Mouse (Mus musculus): ENCODE data around the gene C2cd2. TPM values are rescaled to one million over a fixed set of nuclear protein-coding genes. Genes with fewer than 3 reads are reported as not detected.

The C2cd2 gene
- polyA plus RNA-seq, 1 experiment: 7.9 TPM

- H3K27ac ChIP-seq (ENCODE audit: insufficient read depth, low read depth, low read length): no peak overlapping the region
- WGBS: 52% methylated on average over 2 of the region's 2 CpGs
Observed at GRCm38 (mm10) chr16:97919793-97920192, 42.6 kb downstream of the C2cd2 start.

GRCm38 (mm10) chr16:97912873-97913272, 49.5 kb downstream of the C2cd2 start:
- no peak for TF ChIP-seq POLR2A (IDR thresholded peaks at IDR 0.05; ENCODE audit: low read depth, low read length)
- Histone ChIP-seq H3K27ac (ENCODE audit: insufficient read depth, low read depth, low read length) (no peak overlapping the region), H3K4me3 (ENCODE audit: low read depth, low read length) (no peak overlapping the region), H3K36me3 (ENCODE audit: control insufficient read depth, insufficient read depth, low read length) (peaks cover 2% of the 10 kb centered on the region; the same call in 1 of the 2 replicates), H3K4me1 (ENCODE audit: control insufficient read depth, insufficient read depth, insufficient read length, low read length) (no peaks in the 10 kb centered on the region; the same call in 1 of the 2 replicates), H3K27me3 (ENCODE audit: control insufficient read depth, insufficient read depth, low read length) (no peaks in the 10 kb centered on the region)

More at GRCm38 (mm10) chr16:97919793-97920192, 42.6 kb downstream of the C2cd2 start:
- no peaks in the 10 kb centered on the region for H3K36me3 ChIP-seq (ENCODE audit: control insufficient read depth, insufficient read depth, low read length)
- peaks cover 7% of the 10 kb centered on the region; the same call in 1 of the 2 replicates for H3K4me1 ChIP-seq (ENCODE audit: control insufficient read depth, insufficient read depth, insufficient read length, low read length)
- no peak overlapping the region for H3K4me3 ChIP-seq (ENCODE audit: low read depth, low read length)
- no peaks in the 10 kb centered on the region for H3K27me3 ChIP-seq (ENCODE audit: control insufficient read depth, insufficient read depth, low read length)
- TF ChIP-seq CTCF (IDR thresholded peaks at IDR 0.05; ENCODE audit: extremely low read depth, insufficient read length, insufficient replicate concordance, low read depth, low read length): no peak
- TF ChIP-seq POLR2A (IDR thresholded peaks at IDR 0.05; ENCODE audit: low read depth, low read length): no peak

DNA sequence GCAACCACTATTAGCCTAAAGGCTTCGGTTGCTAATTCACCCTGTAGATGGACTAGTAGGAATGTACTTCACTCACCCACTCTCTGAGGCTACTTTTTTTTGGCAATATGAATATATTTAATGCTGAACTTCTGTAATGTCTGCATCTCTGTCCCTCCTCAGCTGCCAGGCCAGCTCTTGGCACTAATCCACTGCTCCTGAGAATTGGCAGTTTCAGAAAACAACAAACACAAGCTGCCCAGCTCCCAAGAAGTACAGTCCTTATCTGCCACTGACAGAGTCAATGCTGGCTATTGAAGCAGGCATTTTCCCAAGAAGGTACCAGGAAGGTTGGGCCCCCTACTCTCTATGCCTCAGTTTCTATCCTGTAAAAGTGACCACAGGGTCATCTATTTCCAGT, 53.0 kb downstream of the C2cd2 start:
- TF ChIP-seq POLR2A (IDR thresholded peaks at IDR 0.05; ENCODE audit: low read depth, low read length) (no peak), CTCF (IDR thresholded peaks at IDR 0.05; ENCODE audit: extremely low read depth, insufficient read length, insufficient replicate concordance, low read depth, low read length) (no peak)
- Histone ChIP-seq H3K27me3 (ENCODE audit: control insufficient read depth, insufficient read depth, low read length) (no peaks in the 10 kb centered on the region), H3K36me3 (ENCODE audit: control insufficient read depth, insufficient read depth, low read length) (peaks cover 2% of the 10 kb centered on the region; the same call in 1 of the 2 replicates), H3K27ac (ENCODE audit: insufficient read depth, low read depth, low read length) (no peak overlapping the region), H3K4me3 (ENCODE audit: low read depth, low read length) (no peak overlapping the region), H3K4me1 (ENCODE audit: control insufficient read depth, insufficient read depth, insufficient read length, low read length) (no peaks in the 10 kb centered on the region; the same call in 1 of the 2 replicates)
- 94% methylated on average over 1 of the region's 1 CpGs for WGBS

- no peak for TF ChIP-seq POLR2A (IDR thresholded peaks at IDR 0.05; ENCODE audit: low read depth, low read length)
- TF ChIP-seq CTCF (IDR thresholded peaks at IDR 0.05; ENCODE audit: extremely low read depth, insufficient read length, insufficient replicate concordance, low read depth, low read length): no peak
- no peaks in the 10 kb centered on the region for H3K27me3 ChIP-seq (ENCODE audit: control insufficient read depth, insufficient read depth, low read length)
- no peak overlapping the region for H3K4me3 ChIP-seq (ENCODE audit: low read depth, low read length)
- WGBS: 83% methylated on average over 6 of the region's 6 CpGs
- H3K4me1 ChIP-seq (ENCODE audit: control insufficient read depth, insufficient read depth, insufficient read length, low read length): no peaks in the 10 kb centered on the region
- H3K36me3 ChIP-seq (ENCODE audit: control insufficient read depth, insufficient read depth, low read length): peaks cover 2% of the 10 kb centered on the region; the same call in 1 of the 2 replicates
- no peak overlapping the region for H3K27ac ChIP-seq (ENCODE audit: insufficient read depth, low read depth, low read length)
Observed at GRCm38 (mm10) chr16:97907496-97907895, 54.9 kb downstream of the C2cd2 start.

- Histone ChIP-seq H3K4me3 (ENCODE audit: low read depth, low read length) (no peak overlapping the region), H3K27me3 (ENCODE audit: control insufficient read depth, insufficient read depth, low read length) (no peaks in the 10 kb centered on the region), H3K4me1 (ENCODE audit: control insufficient read depth, insufficient read depth, insufficient read length, low read length) (no peaks in the 10 kb centered on the region), H3K36me3 (ENCODE audit: control insufficient read depth, insufficient read depth, low read length) (no peaks in the 10 kb centered on the region), H3K27ac (ENCODE audit: insufficient read depth, low read depth, low read length) (no peak overlapping the region)
- no peak for TF ChIP-seq CTCF (IDR thresholded peaks at IDR 0.05; ENCODE audit: extremely low read depth, insufficient read length, insufficient replicate concordance, low read depth, low read length)
- TF ChIP-seq POLR2A (IDR thresholded peaks at IDR 0.05; ENCODE audit: low read depth, low read length): no peak
Observed at GRCm38 (mm10) chr16:97906337-97906736, 56.1 kb downstream of the C2cd2 start.

GRCm38 (mm10) chr16:97905449-97905991, 56.9 kb downstream of the C2cd2 start:
- Histone ChIP-seq H3K36me3 (ENCODE audit: control insufficient read depth, insufficient read depth, low read length) (no peaks in the 10 kb centered on the region), H3K27me3 (ENCODE audit: control insufficient read depth, insufficient read depth, low read length) (no peaks in the 10 kb centered on the region), H3K4me1 (ENCODE audit: control insufficient read depth, insufficient read depth, insufficient read length, low read length) (no peaks in the 10 kb centered on the region), H3K27ac (ENCODE audit: insufficient read depth, low read depth, low read length) (no peak overlapping the region), H3K4me3 (ENCODE audit: low read depth, low read length) (no peak overlapping the region)
- WGBS: 50% methylated on average over 2 of the region's 2 CpGs
- TF ChIP-seq POLR2A (IDR thresholded peaks at IDR 0.05; ENCODE audit: low read depth, low read length) (no peak), CTCF (IDR thresholded peaks at IDR 0.05; ENCODE audit: extremely low read depth, insufficient read length, insufficient replicate concordance, low read depth, low read length) (no peak)

DNA sequence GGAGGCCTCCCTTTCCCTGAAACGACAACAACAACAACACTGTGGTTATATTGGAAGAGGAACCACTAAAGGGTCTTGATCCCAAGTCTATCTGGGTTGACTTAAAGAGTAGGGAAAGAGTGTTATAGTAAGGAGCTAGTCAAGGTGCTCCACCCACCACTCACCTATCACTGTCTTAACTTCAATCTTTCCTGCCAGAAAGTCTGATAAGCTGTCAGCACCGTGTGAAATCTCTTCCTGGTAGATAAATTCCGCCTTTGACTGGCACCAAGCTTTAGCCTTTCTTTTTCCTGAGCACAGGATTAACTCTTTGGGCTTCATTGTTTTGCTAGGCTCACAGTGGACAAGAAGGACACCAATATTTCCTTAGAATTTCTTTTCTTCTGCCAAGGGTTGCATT, 58.4 kb downstream of the C2cd2 start:
- no peaks in the 10 kb centered on the region for H3K4me1 ChIP-seq (ENCODE audit: control insufficient read depth, insufficient read depth, insufficient read length, low read length)
- no peak overlapping the region for H3K4me3 ChIP-seq (ENCODE audit: low read depth, low read length)
- no peaks in the 10 kb centered on the region for H3K27me3 ChIP-seq (ENCODE audit: control insufficient read depth, insufficient read depth, low read length)
- whole genome bisulfite sequencing: 40% methylated on average over 3 of the region's 3 CpGs
- H3K27ac ChIP-seq (ENCODE audit: insufficient read depth, low read depth, low read length): no peak overlapping the region
- TF ChIP-seq CTCF (IDR thresholded peaks at IDR 0.05; ENCODE audit: extremely low read depth, insufficient read length, insufficient replicate concordance, low read depth, low read length): no peak
- TF ChIP-seq POLR2A (IDR thresholded peaks at IDR 0.05; ENCODE audit: low read depth, low read length): no peak
- H3K36me3 ChIP-seq (ENCODE audit: control insufficient read depth, insufficient read depth, low read length): no peaks in the 10 kb centered on the region
